Mouse (Mus musculus) gastrocnemius, postnatal 10 days (tissue): ENCODE data around the gene Edar. TPM values are rescaled to one million over a fixed set of nuclear protein-coding genes. Genes with fewer than 3 reads are reported as not detected.
A peak's percentile ranks its signal among the peaks of the same experiment; 100 is the strongest.

Experiments
- DNase-seq: peaks from one replicate; pipeline ENCODE4 v3.0.0; 2021; ENCODE audit warnings: mixed read lengths
- total RNA-seq, 2 experiments: library from RNA; stranded (reverse); gene quantifications; 2 replicates each; pipeline ENCODE4 v1.2.3; 2021

Edar gene
- total RNA-seq, 2 experiments from 2014 or later = 0.40 to 0.52 TPM

DNA sequence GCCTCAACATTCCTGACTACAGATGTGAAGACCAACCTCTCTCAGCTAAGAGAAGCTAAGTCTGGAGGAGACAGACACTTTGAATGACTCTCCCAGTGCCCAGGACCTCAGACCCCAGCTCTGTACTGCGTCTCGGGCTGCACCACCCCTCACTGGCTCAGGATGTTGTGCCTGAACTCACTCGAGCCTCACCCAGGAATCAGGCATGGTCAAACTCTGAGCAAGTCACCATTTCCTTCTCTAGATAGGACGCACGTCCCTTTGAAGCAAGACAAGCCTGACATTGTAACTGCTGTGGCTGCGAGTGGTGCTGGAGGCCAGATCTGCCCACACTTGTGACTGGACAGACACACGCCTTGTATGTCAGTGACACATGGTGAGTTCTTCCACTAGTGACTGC lies 73.5 kb downstream of the Edar start:
- no peak for DNase-seq

- DNase-seq = peak; percentile 41
Measured at GRCm38 (mm10) chr10:58601431-58601901, 74.0 kb downstream of the Edar start.

- no peak for DNase-seq
Measured at GRCm38 (mm10) chr10:58600983-58601382, 74.5 kb downstream of the Edar start.

DNA sequence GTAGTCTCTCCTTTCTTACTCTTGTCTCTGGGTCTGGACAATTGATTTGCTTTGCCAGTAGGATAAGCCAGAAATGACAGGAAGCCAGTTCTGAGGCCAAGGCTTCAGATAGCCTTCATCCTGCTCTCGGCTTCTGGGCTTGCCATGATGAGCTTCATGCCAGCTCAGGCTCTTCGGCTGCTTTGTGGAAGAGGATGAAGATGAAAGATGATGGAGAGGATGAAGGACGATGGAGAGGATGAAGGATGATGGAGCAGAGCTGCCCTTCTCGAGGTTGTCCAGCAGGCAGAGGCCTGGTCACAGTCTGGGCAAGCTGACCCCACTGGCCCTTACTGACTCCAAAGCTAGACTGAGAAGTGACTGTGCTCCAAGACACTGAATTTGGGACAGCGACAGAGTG lies 75.3 kb downstream of the Edar start:
- DNase-seq = no peak

DNA sequence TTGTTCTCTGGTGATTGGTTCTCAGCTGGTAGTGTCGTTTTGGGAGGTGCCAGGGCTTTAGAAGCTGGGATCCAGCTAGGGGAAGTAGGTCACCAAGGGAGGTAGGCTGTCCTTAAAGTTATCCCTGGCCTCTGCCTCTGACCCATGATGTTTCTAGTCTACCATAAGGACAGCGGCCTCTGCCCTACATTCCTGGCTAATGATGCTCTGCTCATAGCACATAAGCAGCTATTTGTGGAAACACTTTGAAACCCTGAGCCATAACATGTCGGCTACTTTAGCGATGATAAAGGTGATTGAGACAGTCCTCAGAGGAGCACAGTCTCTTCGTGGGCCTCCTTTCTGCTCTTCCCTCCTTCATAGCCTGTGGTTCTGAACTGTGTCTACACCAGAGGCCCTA lies 79.6 kb downstream of the Edar start:
- no peak for DNase-seq

GRCm38 (mm10) chr10:58595197-58595596 lies 80.3 kb downstream of the Edar start:
- no peak for DNase-seq

DNA sequence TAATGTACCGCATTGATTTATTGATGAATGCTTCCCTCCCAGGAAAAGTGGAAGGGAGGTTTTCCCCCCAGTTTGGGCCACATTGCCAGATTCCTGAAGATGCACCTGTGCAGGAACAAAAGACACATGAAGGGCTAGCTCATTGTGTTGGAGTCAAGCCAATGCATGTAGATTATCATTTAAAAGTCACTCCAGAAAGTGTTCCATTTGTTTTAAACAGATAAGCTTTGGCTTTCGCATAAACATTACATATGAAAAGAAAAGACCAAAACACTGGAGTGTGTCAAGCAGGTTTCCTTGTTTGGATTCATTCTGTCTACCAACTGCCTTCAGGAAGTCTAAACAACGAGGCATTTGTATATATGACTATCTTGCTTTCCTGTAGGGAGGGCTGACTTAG lies 81.0 kb downstream of the Edar start:
- DNase-seq = no peak

DNA sequence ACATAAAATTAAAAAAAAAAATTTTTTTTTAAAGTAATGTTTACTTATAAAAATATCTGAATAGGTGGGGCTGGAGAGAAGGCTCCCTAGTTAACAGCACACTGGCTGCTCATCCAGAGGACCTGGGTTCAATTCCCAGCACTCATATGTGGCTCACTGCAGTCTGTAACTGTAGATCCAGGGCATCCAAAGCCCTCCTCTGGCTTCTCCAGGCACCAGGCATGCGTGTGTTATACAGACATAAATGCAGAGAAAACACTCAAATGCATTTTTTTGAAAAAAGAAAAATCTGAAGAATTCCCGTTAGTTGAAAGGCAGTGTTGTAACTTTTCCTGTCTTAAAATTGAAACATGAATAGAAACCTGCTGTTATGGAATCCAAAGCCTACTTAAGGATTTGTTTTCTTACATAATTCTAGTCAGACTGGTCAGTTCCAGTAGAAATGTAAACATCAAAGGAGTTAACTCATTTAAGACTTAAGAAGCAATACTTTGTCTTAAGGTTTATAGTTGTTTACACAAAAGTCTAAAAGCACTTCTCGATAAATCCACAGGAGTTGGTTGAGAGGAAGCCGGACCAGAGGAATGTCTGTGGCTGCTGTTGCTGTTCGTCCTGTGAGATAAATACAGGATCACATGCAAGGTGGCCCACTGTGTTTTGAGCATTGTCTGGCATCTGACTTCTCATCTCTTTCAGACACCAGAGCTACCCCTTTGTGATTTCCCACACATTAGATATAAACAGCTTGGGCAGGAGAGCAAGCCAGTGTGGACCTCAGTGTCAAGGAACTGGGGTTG lies 89.8 kb downstream of the Edar start:
- DNase-seq = no peak

DNA sequence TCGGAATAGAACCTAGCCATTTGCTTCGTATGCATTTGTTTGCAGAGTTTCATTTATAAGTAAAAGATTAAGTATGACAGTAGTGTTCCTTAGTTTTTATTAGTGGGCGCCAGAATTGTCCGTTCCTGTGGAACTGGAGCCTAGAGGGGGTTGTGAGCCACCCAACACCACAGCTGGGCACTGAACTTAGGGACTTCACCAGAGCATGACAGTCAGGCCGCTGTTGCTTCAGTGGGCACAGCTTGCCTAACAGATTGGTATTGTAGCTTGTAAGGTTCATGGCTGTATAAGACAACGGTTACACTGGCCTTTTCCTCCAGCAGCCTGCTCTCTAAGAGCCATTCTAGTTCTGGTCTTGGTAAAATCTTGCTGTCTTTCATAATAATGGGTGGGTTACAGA lies 114.9 kb downstream of the Edar start:
- no peak for DNase-seq

- DNase-seq = peak; percentile 10
Measured at GRCm38 (mm10) chr10:58559901-58560300, 115.6 kb downstream of the Edar start.

- DNase-seq = peak; percentile 28
Measured at GRCm38 (mm10) chr10:58559098-58559497, 116.4 kb downstream of the Edar start.

DNA sequence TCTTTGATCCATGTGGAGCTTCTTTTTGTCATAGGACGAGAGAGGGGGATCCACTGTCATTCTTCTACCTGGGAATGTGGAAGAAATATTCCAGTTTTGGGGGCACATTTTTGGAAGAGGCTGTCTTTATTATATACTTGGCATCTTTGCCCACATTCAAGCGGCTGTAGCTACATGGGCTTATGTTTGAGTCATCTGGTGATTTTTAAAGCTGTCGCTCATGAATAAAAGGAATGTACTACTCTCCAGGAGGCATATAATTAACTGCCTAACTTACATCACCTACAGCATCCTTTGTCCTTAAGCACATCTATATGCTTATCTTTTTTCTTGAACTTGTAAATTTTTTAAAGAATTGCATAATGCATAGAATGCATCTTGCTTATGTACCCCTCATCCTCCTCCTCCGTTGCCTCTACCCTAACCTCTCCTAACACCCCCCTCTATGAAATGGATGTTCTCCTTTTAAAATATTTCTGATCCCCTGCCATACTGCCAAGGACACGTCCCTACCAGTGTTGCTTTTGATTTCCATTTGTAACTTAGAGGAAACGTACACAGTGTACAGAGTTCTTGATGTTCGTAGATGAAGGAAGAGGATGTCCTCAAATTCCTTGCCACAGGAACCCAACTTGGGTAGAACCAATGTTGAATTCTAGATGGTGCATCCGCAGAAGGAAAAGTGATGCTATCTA lies 120.6 kb downstream of the Edar start:
- no peak for DNase-seq

Other genes starting within 250 kb of the Edar start
- gene Ranbp2, start 228.7 kb downstream of the Edar start, total RNA-seq = 10 to 100 TPM; 52.6 to 59.6 TPM
- gene Ccdc138, start 177.7 kb downstream of the Edar start, total RNA-seq = 1 to 10 TPM in 1 of 2 experiments, under 1 TPM in 1; 0.99 to 1.2 TPM
- gene Gm17542, start 42.6 kb upstream of the Edar start, total RNA-seq = not detected
- gene Sh3rf3, start 137.7 kb upstream of the Edar start, total RNA-seq = 1 to 10 TPM; 2.6 to 3.2 TPM